In the genomic region with DNA sequence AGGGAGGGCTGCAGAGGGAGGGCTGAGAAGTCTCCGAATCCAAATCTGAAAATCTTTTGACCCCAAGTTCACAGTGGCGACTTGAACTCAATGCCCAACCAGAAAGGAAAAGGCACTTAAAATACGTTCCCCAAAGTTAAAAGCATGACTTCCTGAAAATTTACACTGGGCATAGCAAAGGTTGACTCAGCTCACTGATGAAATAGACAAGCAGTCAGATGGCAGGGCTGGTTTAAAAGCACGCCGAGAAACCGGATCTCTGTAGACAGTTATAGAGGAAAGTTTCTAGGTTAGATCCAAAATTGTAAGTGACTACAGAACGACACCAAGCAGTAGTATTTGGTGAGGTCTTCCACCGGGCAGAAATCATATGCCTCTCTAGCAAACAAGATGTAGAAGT, we compare ENCODE assay signal across 15 mouse cellular contexts. TPM values are rescaled to one million over a fixed set of nuclear protein-coding genes. Genes with fewer than 3 reads are reported as not detected.
DNase-seq lines count a peak whose midpoint lies in the region; ATAC-seq and TF ChIP-seq lines count a peak whose summit lies in the region.
"Had no signal": no experiment of that assay in that cellular context is flagged by ENCODE, and none has a peak within 500 bp of the region (broad histone marks: within the 10 kb centered on the region; RNA-seq: fewer than 3 reads in every experiment).

No protein-coding gene starts in this region.

- no peaks in the 10 kb centered on the region for H3K9me3 ChIP-seq in kidney, embryonic 16.5 days (ENCODE audit: low read length)
- H3K9me3 ChIP-seq in CH12.LX (replicated peaks; ENCODE audit: low read length), result no peaks in the 10 kb centered on the region
- no peaks in the 10 kb centered on the region for H3K9me3 ChIP-seq in embryonic facial prominence, embryonic 12.5 days
- no peaks in the 10 kb centered on the region for H3K9me3 ChIP-seq in stomach, embryonic 14.5 days (ENCODE audit: control insufficient read depth, low read depth, low read length)
- H3K9me3 ChIP-seq: forebrain, embryonic 12.5 days; neural tube, embryonic 13.5 days had no signal

- no peak overlapping the region for H3K9ac ChIP-seq in kidney, embryonic 16.5 days (replicated peaks; ENCODE audit: low read length)
- H3K9ac ChIP-seq in CH12.LX (ENCODE audit: insufficient read depth, low read depth), result no peak overlapping the region
- no peak overlapping the region for H3K9ac ChIP-seq in embryonic facial prominence, embryonic 12.5 days
- H3K9ac ChIP-seq in stomach, embryonic 14.5 days (replicated peaks; ENCODE audit: low read depth, low read length), result no peak overlapping the region
- H3K9ac ChIP-seq: forebrain, embryonic 12.5 days; neural tube, embryonic 13.5 days had no signal

- WGBS in kidney, embryonic 16.5 days, result 14% methylated on average over 8 of the region's 8 CpGs
- WGBS in embryonic facial prominence, embryonic 12.5 days, result 27% methylated on average over 8 of the region's 8 CpGs
- 14% methylated on average over 8 of the region's 8 CpGs for WGBS in stomach, embryonic 14.5 days

- in situ Hi-C loops in CH12.LX (cut with MboI; ENCODE audit: low pct_ligation_motif_present, low pct_unique_long_range_greater_than_20kb, low sequenced_read_pairs), result no loop called here

- no peak for TF ChIP-seq EP300 in CH12.LX (IDR thresholded peaks at IDR 0.05; ENCODE audit: low read length)

- no peaks in the 10 kb centered on the region for H3K36me3 ChIP-seq in kidney, embryonic 16.5 days (ENCODE audit: insufficient read depth, low read length)
- no peaks in the 10 kb centered on the region for H3K36me3 ChIP-seq in CH12.LX (replicated peaks in 1 of 2; ENCODE audit: control insufficient read depth in 1 of 2, insufficient read depth in 1 of 2, low read length in 1 of 2)
- H3K36me3 ChIP-seq in embryonic facial prominence, embryonic 12.5 days, result no peaks in the 10 kb centered on the region
- H3K36me3 ChIP-seq in stomach, embryonic 14.5 days (ENCODE audit: control insufficient read depth, insufficient read depth, low read length), result no peaks in the 10 kb centered on the region
- H3K36me3 ChIP-seq: forebrain, embryonic 12.5 days; neural tube, embryonic 13.5 days had no signal

- DNase-seq in kidney, postnatal 10 days, result no peak
- no peak for DNase-seq in CH12.LX (ENCODE audit: extremely low read depth)
- DNase-seq in spleen, adult 12 weeks (ENCODE audit: low spot score), result no peak
- no peak for DNase-seq in urinary bladder, postnatal 10 days (ENCODE audit: low spot score)
- DNase-seq: kidney, postnatal 25 days; lung, adult 2 months had no signal

- H3K27ac ChIP-seq in kidney, embryonic 16.5 days (ENCODE audit: low read length), result no peak overlapping the region
- no peak overlapping the region for H3K27ac ChIP-seq in CH12.LX (ENCODE audit: insufficient read depth, low read depth)
- no peak overlapping the region; the same call in 1 of the 2 replicates for H3K27ac ChIP-seq in embryonic facial prominence, embryonic 12.5 days
- peak overlapping the region; percentile 63; the same call in 1 of the 2 replicates for H3K27ac ChIP-seq in stomach, embryonic 14.5 days (ENCODE audit: low read length)
- H3K27ac ChIP-seq: forebrain, embryonic 12.5 days; left cerebral cortex, adult 2 months; neural tube, embryonic 13.5 days had no signal

- dilution Hi-C loops in CH12.LX (cut with MboI; ENCODE audit: extremely low pct_ligation_motif_present, extremely low pct_unique_long_range_greater_than_20kb, low sequenced_read_pairs), result no loop called here

- no peaks in the 10 kb centered on the region for H3K27me3 ChIP-seq in kidney, embryonic 16.5 days (ENCODE audit: insufficient read depth, low read length)
- no peaks in the 10 kb centered on the region for H3K27me3 ChIP-seq in CH12.LX (replicated peaks)
- H3K27me3 ChIP-seq in embryonic facial prominence, embryonic 12.5 days, result no peaks in the 10 kb centered on the region
- H3K27me3 ChIP-seq in stomach, embryonic 14.5 days (ENCODE audit: control insufficient read depth, insufficient read depth, low read length), result no peaks in the 10 kb centered on the region
- H3K27me3 ChIP-seq: forebrain, embryonic 12.5 days; neural tube, embryonic 13.5 days had no signal

- no peak for TF ChIP-seq RAD21 in CH12.LX (IDR thresholded peaks at IDR 0.05; ENCODE audit: low read depth, low read length)

- no peak for ATAC-seq in kidney, embryonic 16.5 days (ENCODE audit: low FRiP score, low TSS enrichment)
- no peak for ATAC-seq in embryonic facial prominence, embryonic 12.5 days (ENCODE audit: insufficient number of reproducible peaks, insufficient read depth, low FRiP score, low TSS enrichment)
- ATAC-seq in stomach, embryonic 14.5 days (ENCODE audit: insufficient number of reproducible peaks, insufficient read depth, low FRiP score, low read depth), result no peak
- ATAC-seq: midbrain, embryonic 16.5 days had no signal

- peaks cover 23% of the 10 kb centered on the region for H3K4me1 ChIP-seq in kidney, embryonic 16.5 days (ENCODE audit: insufficient read depth, low read length)
- H3K4me1 ChIP-seq in CH12.LX (ENCODE audit: control insufficient read depth in 1 of 2, insufficient read depth in 2 of 2), result peaks cover 0 to 9% of the 10 kb centered on the region in 2 experiments; a peak in 2 of 4 replicates
- H3K4me1 ChIP-seq in embryonic facial prominence, embryonic 12.5 days, result peaks cover 22% of the 10 kb centered on the region
- peaks cover 25% of the 10 kb centered on the region for H3K4me1 ChIP-seq in stomach, embryonic 14.5 days (ENCODE audit: control insufficient read depth, insufficient read depth, low read length)
- H3K4me1 ChIP-seq: neural tube, embryonic 13.5 days had no signal

- H3K79me2 ChIP-seq in CH12.LX (replicated peaks; ENCODE audit: control insufficient read depth, extremely low read depth, insufficient read depth, poor library complexity, severe bottlenecking), result no peaks in the 10 kb centered on the region

- no peak for TF ChIP-seq POLR2A in CH12.LX (IDR thresholded peaks at IDR 0.05; ENCODE audit: low read depth, low read length)

- 0 out of 2 replicates have a peak overlapping the region, but pooled peaks have one; percentile 12 for H3K4me2 ChIP-seq in kidney, embryonic 16.5 days (replicated peaks; ENCODE audit: low read depth, low read length)
- H3K4me2 ChIP-seq in CH12.LX (ENCODE audit: insufficient read depth, low read depth, poor library complexity, severe bottlenecking), result peak overlapping the region; percentile 8; the same call in 1 of the 2 replicates
- H3K4me2 ChIP-seq in embryonic facial prominence, embryonic 12.5 days (replicated peaks), result 0 out of 2 replicates have a peak overlapping the region, but pooled peaks have one; percentile 21
- no peak overlapping the region for H3K4me2 ChIP-seq in stomach, embryonic 14.5 days (replicated peaks; ENCODE audit: low read depth, low read length)
- H3K4me2 ChIP-seq: forebrain, embryonic 12.5 days; neural tube, embryonic 13.5 days had no signal

- no peak overlapping the region for H3K4me3 ChIP-seq in kidney, embryonic 16.5 days (ENCODE audit: low read length)
- H3K4me3 ChIP-seq in CH12.LX (replicated peaks in 1 of 3; ENCODE audit: low read depth in 2 of 3, low read length in 2 of 3, poor library complexity in 1 of 3), result no peak overlapping the region
- H3K4me3 ChIP-seq in embryonic facial prominence, embryonic 12.5 days, result no peak overlapping the region
- H3K4me3 ChIP-seq in stomach, embryonic 14.5 days (ENCODE audit: low read depth, low read length), result no peak overlapping the region
- H3K4me3 ChIP-seq: forebrain, embryonic 12.5 days; left cerebral cortex, adult 2 months; neural tube, embryonic 13.5 days had no signal

- no peak for TF ChIP-seq CTCF in CH12.LX (conservative IDR thresholded peaks at IDR 0.05 in 1 of 2, IDR thresholded peaks at IDR 0.05 in 1 of 2; ENCODE audit: low read depth in 2 of 2, low read length in 2 of 2)

TF ChIP-seq in CH12.LX, 34 proteins besides CTCF, POLR2A, EP300 and RAD21:
- TF ChIP-seq ZMIZ1 (IDR thresholded peaks at IDR 0.05; ENCODE audit: low read depth, low read length), result no peak
- no peak for TF ChIP-seq POLR2AphosphoS2 (IDR thresholded peaks at IDR 0.05; ENCODE audit: low read depth, low read length)
- TF ChIP-seq JUN (IDR thresholded peaks at IDR 0.05; ENCODE audit: insufficient read depth, low read depth, low read length), result no peak
- TF ChIP-seq MXI1 (IDR thresholded peaks at IDR 0.05; ENCODE audit: low read depth, low read length), result no peak
- TF ChIP-seq TCF12 (IDR thresholded peaks at IDR 0.05; ENCODE audit: low read depth, low read length), result no peak
- TF ChIP-seq MAZ (IDR thresholded peaks at IDR 0.05; ENCODE audit: low read depth, low read length), result no peak
- no peak for TF ChIP-seq USF1 (IDR thresholded peaks at IDR 0.05; ENCODE audit: low read depth, low read length)
- no peak for TF ChIP-seq CHD2 (IDR thresholded peaks at IDR 0.05; ENCODE audit: low read length)
- TF ChIP-seq MYC (IDR thresholded peaks at IDR 0.05; ENCODE audit: low read depth, low read length), result no peak
- no peak for TF ChIP-seq BHLHE40 (IDR thresholded peaks at IDR 0.05; ENCODE audit: low read depth, low read length)
- no peak for TF ChIP-seq KAT2A (IDR thresholded peaks at IDR 0.05; ENCODE audit: insufficient replicate concordance, low read length)
TF ChIP-seq in CH12.LX: peak in this region for 0.

RNA-seq across cellular contexts. Expression of a gene that starts 12.0 kb away (rescaled TPM):
- polyA plus RNA-seq in kidney, embryonic 16.5 days (2015; fragmentation: Nextera tagmentation; extraction: Ambion mirVana), result 1.5 and 1.7 TPM in 2 replicates
- total RNA-seq in CH12.LX (2012; rRNA removed) (0.04 TPM in 1 of 2 replicates, not detected in the other), CH12.LX (2014; rRNA removed) (0.04 TPM in 1 of 2 replicates, not detected in the other)
- polyA plus RNA-seq in CH12.LX (2012; ENCODE audit: insufficient read length, low read depth), result not detected in 2 replicates
- not detected in 2 replicates for polyA plus RNA-seq in embryonic facial prominence, embryonic 12.5 days (2016; fragmentation: Nextera tagmentation; extraction: Ambion mirVana)
- polyA plus RNA-seq in stomach, embryonic 14.5 days (2014; fragmentation: Nextera tagmentation; extraction: Ambion mirVana), result 9.8 and 10.4 TPM in 2 replicates
- total RNA-seq: adrenal gland, postnatal 36 days; gastrocnemius, postnatal 14 days; left cerebral cortex, adult 2 months had no signal
- polyA plus RNA-seq: forebrain, embryonic 12.5 days; lung, adult 2 months; midbrain, embryonic 16.5 days; neural tube, embryonic 13.5 days had no signal

RNA-seq across cellular contexts. Expression of a gene that starts 37.5 kb away (rescaled TPM):
- 174 and 181 TPM in 2 replicates for polyA plus RNA-seq in kidney, embryonic 16.5 days (2015; fragmentation: Nextera tagmentation; extraction: Ambion mirVana)
- total RNA-seq in CH12.LX (2012; rRNA removed) (51.1 and 65.5 TPM in 2 replicates), CH12.LX (2014; rRNA removed) (156 and 179 TPM in 2 replicates)
- 94.2 and 109 TPM in 2 replicates for polyA plus RNA-seq in CH12.LX (2012; ENCODE audit: insufficient read length, low read depth)
- polyA plus RNA-seq in embryonic facial prominence, embryonic 12.5 days (2016; fragmentation: Nextera tagmentation; extraction: Ambion mirVana), result 190 and 198 TPM in 2 replicates
- polyA plus RNA-seq in stomach, embryonic 14.5 days (2014; fragmentation: Nextera tagmentation; extraction: Ambion mirVana), result 207 and 215 TPM in 2 replicates
